Mouse (Mus musculus): ENCODE measurements around the gene Coq10a.

GRCm38 (mm10) chr10:128411211-128412054, 42.6 kb upstream of the Coq10a start, which contains the start of the genes Nabp2 and Rnf41:
- 0 out of 2 replicates have a peak, but pooled peaks have one; percentile 0 for TF ChIP-seq CTCF (IDR thresholded peaks at IDR 0.05; ENCODE audit: low read depth)
- TF ChIP-seq EP300 (IDR thresholded peaks at IDR 0.05; ENCODE audit: low read depth): peak; percentile 20; the same call in 1 of the 2 replicates
